Mouse (Mus musculus): ENCODE data around the gene Prdm15. TPM values are rescaled to one million over a fixed set of nuclear protein-coding genes. Genes with fewer than 3 reads are reported as not detected.

The Prdm15 gene
- total RNA-seq, 2 experiments from 2014 or later = 10.1 to 11.8 TPM

GRCm38 (mm10) chr16:97823311-97824007, 28.2 kb downstream of the Prdm15 start:
- no peak for DNase-seq

GRCm38 (mm10) chr16:97819532-97819931, 32.1 kb downstream of the Prdm15 start:
- no peak for DNase-seq

GRCm38 (mm10) chr16:97817414-97817813, 34.2 kb downstream of the Prdm15 start:
- DNase-seq = no peak

- no peak for DNase-seq
Observed at GRCm38 (mm10) chr16:97815269-97815668, 36.4 kb downstream of the Prdm15 start.

- DNase-seq = no peak
Observed at GRCm38 (mm10) chr16:97814060-97814459, 37.6 kb downstream of the Prdm15 start.

- DNase-seq = no peak
Observed at GRCm38 (mm10) chr16:97808881-97809280, 42.8 kb downstream of the Prdm15 start.

GRCm38 (mm10) chr16:97805646-97806045, 46.0 kb downstream of the Prdm15 start:
- DNase-seq = no peak

GRCm38 (mm10) chr16:97804680-97805547, 46.7 kb downstream of the Prdm15 start:
- peak; percentile 89 to 91 for DNase-seq

- no peak for DNase-seq
Observed at GRCm38 (mm10) chr16:97797950-97798869, 53.4 kb downstream of the Prdm15 start.

- DNase-seq = no peak
Observed at GRCm38 (mm10) chr16:97797212-97797611, 54.4 kb downstream of the Prdm15 start.

- no peak for DNase-seq
Observed at GRCm38 (mm10) chr16:97794256-97794655, 57.4 kb downstream of the Prdm15 start.

- DNase-seq = no peak
Observed at GRCm38 (mm10) chr16:97783057-97783456, 68.6 kb downstream of the Prdm15 start.

- peak; percentile 78 to 88 for DNase-seq
Observed at GRCm38 (mm10) chr16:97778353-97779025, 73.2 kb downstream of the Prdm15 start.

- no peak for DNase-seq
Observed at GRCm38 (mm10) chr16:97766501-97766900, 85.1 kb downstream of the Prdm15 start.

GRCm38 (mm10) chr16:97764626-97765025, 87.0 kb downstream of the Prdm15 start:
- DNase-seq = no peak

GRCm38 (mm10) chr16:97763990-97764340, 87.7 kb downstream of the Prdm15 start:
- no peak for DNase-seq

GRCm38 (mm10) chr16:97763061-97763989, 88.3 kb downstream of the Prdm15 start, which contains the start of gene Ripk4:
TSS of gene Ripk4 (minus strand) at chr16:97763787.
- peak; percentile 17 to 37 for DNase-seq

- DNase-seq = no peak
Observed at GRCm38 (mm10) chr16:97761782-97762181, 89.9 kb downstream of the Prdm15 start.

GRCm38 (mm10) chr16:97759681-97760080, 92.0 kb downstream of the Prdm15 start:
- DNase-seq = no peak

GRCm38 (mm10) chr16:97758288-97758687, 93.4 kb downstream of the Prdm15 start:
- peak; percentile 19 to 38 for DNase-seq
